Mouse (Mus musculus) hindbrain, embryonic 15.5 days (tissue): ENCODE results near the gene Nprl3. TPM values are rescaled to one million over a fixed set of nuclear protein-coding genes. Genes with fewer than 3 reads are reported as not detected.

Experiments used
- ATAC-seq: fragments of 200-750 bp; cut with Nextera tagmentation; 2 replicates; pipeline ENCODE4 v1.8.0; 2017; ENCODE audit warnings: low read depth, moderate number of reproducible peaks, moderate TSS enrichment; ENCODE audit not compliant: low FRiP score
- H3K27ac ChIP-seq: fragments of 300-500 bp; sonication (generic); replicated peaks from 2 replicates; pipeline ENCODE4 v1.5.1; 2015; ENCODE audit warnings: mild to moderate bottlenecking, inconsistent platforms
- H3K27me3 ChIP-seq: fragments of 300-500 bp; sonication (generic); 2 replicates; pipeline ENCODE4 v1.6.1; 2015; ENCODE audit warnings: control low read depth, inconsistent platforms
- H3K36me3 ChIP-seq: fragments of 300-500 bp; sonication (generic); 2 replicates; pipeline ENCODE4 v1.6.1; 2015; ENCODE audit warnings: control low read depth, inconsistent platforms
- H3K4me1 ChIP-seq: fragments of 300-500 bp; sonication (generic); replicated peaks from 2 replicates; pipeline ENCODE4 v1.6.1; 2015; ENCODE audit warnings: control low read depth, inconsistent platforms
- H3K4me2 ChIP-seq: fragments of 300-500 bp; sonication (generic); 2 replicates; pipeline ENCODE4 v1.6.1; 2015; ENCODE audit warnings: moderate library complexity, mild to moderate bottlenecking, inconsistent platforms
- H3K4me3 ChIP-seq: fragments of 300-500 bp; sonication (generic); 2 replicates; pipeline ENCODE4 v1.5.1; 2015; ENCODE audit warnings: mild to moderate bottlenecking, inconsistent platforms
- H3K9ac ChIP-seq: fragments of 300-500 bp; sonication (generic); 2 replicates; pipeline ENCODE4 v1.6.1; 2015; ENCODE audit warnings: inconsistent platforms
- H3K9me3 ChIP-seq: fragments of 300-500 bp; sonication (generic); 2 replicates; pipeline ENCODE4 v1.6.1; 2016; ENCODE audit warnings: control low read depth, inconsistent platforms
- WGBS: fragments of 180-500 bp; shearing (Covaris S2); methylation state at CpG from one replicate; pipeline ENCODE4 v1.1.7; 2015; 5-methylcytosine and 5-hydroxymethylcytosine counted together
- polyA plus RNA-seq: library from polyadenylated mRNA; unstranded; fragments of >200 nt; fragmentation: Nextera tagmentation; extraction: Ambion mirVana; gene quantifications from 2 replicates; pipeline ENCODE4 v1.2.1, GENCODE M21; 2015

Nprl3 gene
- polyA plus RNA-seq, 1 experiment from 2014 or later = 43.9 TPM

DNA sequence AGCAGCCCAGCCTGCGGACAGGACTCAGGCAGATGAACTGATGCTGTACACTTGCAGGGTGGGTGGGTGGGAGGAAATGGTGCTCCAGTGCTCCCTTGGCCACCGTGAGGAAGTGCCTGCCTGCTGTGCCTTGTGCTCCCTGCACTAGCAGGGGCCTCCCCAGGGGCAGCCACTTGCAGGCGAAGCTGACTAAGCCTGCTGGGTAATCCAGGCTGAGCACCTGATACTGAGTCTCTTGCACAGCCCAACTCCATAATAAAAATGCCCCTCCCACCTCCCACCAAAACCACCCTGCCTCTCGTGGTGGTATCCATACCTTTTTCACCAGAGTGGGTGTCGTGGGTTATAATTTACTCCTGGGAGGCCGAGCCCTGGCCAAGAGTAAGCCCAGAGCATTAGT, 68.3 kb downstream of the Nprl3 start:
- no peak overlapping the region for H3K27ac ChIP-seq
- H3K4me1 ChIP-seq = no peaks in the 10 kb centered on the region
- H3K9me3 ChIP-seq = no peaks in the 10 kb centered on the region
- H3K4me3 ChIP-seq = no peak overlapping the region
- no peak overlapping the region for H3K9ac ChIP-seq
- peaks cover 4% of the 10 kb centered on the region; the same call in 1 of the 2 replicates for H3K27me3 ChIP-seq
- no peak for ATAC-seq
- H3K36me3 ChIP-seq = no peaks in the 10 kb centered on the region
- WGBS = 57% methylated on average over 6 of the region's 6 CpGs
- H3K4me2 ChIP-seq = no peak overlapping the region

DNA sequence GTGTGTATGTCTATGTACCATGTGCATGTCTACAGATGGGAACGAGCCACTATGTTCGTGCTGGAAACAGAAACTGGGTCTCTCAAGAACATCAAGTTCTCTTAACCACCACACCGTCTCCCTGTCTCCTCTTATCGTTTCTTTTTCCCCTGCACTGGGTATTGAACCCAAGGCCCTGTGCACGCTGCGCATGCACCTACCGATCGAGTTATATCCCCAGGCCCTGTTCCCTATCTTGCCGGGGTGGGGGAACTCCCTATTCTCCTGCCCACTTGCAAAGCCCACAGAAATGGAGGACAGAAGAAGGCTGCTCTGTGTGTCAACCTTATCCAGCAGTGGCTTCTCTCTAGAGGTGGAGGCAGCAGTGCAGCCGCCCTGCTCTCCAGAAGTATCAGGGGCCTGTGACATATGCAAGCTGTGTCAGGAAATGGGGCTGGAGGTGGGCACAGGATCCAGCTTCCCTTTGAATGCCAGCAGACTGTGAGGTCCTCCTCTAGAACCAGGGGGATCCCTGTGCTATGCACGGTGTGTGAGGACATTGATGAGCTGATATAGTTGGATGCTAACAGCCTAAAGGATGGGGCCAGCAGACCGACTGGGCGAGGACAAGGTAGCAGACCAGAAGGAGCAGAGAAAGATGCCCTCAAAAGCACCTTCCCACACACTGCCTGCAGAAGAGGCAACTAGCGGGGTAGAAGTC, 69.1 kb downstream of the Nprl3 start:
- no peak overlapping the region for H3K27ac ChIP-seq
- H3K4me1 ChIP-seq = no peaks in the 10 kb centered on the region
- H3K27me3 ChIP-seq = peaks cover 2% of the 10 kb centered on the region; the same call in 1 of the 2 replicates
- H3K9ac ChIP-seq = no peak overlapping the region
- H3K36me3 ChIP-seq = no peaks in the 10 kb centered on the region
- WGBS = 74% methylated on average over 14 of the region's 14 CpGs
- ATAC-seq = no peak
- no peak overlapping the region for H3K4me2 ChIP-seq
- no peak overlapping the region for H3K4me3 ChIP-seq
- no peaks in the 10 kb centered on the region for H3K9me3 ChIP-seq

GRCm38 (mm10) chr11:32197766-32198165, 69.7 kb downstream of the Nprl3 start:
- Histone ChIP-seq H3K4me3 (no peak overlapping the region), H3K27me3 (no peaks in the 10 kb centered on the region), H3K9ac (no peak overlapping the region), H3K4me1 (no peaks in the 10 kb centered on the region), H3K27ac (no peak overlapping the region), H3K4me2 (no peak overlapping the region), H3K36me3 (no peaks in the 10 kb centered on the region), H3K9me3 (no peaks in the 10 kb centered on the region)
- WGBS = 56% methylated on average over 3 of the region's 3 CpGs
- no peak for ATAC-seq

DNA sequence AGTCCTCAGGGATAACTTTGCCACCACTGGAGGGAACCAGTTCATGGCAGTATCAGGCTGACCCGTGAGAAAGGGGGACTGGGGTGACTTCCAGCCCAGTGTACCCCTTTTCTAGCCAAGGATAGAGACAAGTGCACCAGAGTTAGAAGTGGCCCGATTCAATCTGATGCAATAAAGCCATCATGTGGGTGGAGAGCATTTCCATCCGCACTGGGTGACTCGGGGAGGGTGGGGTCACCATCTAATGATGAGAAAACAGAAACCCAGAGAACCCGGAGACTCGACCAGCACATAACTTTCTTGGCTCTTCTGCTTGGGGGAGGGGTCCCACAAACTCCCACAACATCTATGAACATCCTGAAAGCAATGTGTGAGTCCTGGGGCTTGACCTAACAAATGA, 70.8 kb downstream of the Nprl3 start:
- H3K27me3 ChIP-seq = no peaks in the 10 kb centered on the region
- no peak overlapping the region for H3K27ac ChIP-seq
- H3K9ac ChIP-seq = no peak overlapping the region
- H3K4me2 ChIP-seq = no peak overlapping the region
- no peak overlapping the region for H3K4me3 ChIP-seq
- ATAC-seq = no peak
- H3K36me3 ChIP-seq = no peaks in the 10 kb centered on the region
- no peaks in the 10 kb centered on the region for H3K9me3 ChIP-seq
- H3K4me1 ChIP-seq = no peaks in the 10 kb centered on the region
- WGBS = 87% methylated on average over 6 of the region's 6 CpGs

- 28% methylated on average over 11 of the region's 11 CpGs for WGBS
Measured at GRCm38 (mm10) chr11:32195867-32196540, 71.5 kb downstream of the Nprl3 start.

DNA sequence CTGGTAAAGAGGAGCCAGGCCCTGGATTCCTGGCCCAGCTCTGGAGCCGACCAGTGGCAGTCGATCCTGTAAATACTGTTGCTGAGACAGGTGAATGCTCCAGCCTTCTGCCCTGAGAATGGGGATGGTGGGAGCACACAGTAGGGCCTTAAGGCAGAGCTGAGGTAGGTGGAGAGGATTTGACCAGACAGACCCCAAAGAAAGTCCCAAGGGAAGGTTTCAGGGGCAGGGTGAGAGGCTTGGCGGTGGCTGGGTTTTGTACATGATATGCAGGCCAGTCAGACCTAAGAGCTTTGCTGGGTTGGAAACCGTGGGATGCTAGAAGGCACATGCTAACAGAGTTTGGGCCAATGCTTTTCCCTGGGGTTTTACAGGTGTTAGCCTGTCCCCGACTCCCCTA, 72.9 kb downstream of the Nprl3 start:
- no peak overlapping the region for H3K4me3 ChIP-seq
- ATAC-seq = no peak
- WGBS = 85% methylated on average over 5 of the region's 5 CpGs
- no peak overlapping the region for H3K9ac ChIP-seq
- H3K36me3 ChIP-seq = no peaks in the 10 kb centered on the region
- H3K27ac ChIP-seq = no peak overlapping the region
- H3K4me1 ChIP-seq = peaks cover 5% of the 10 kb centered on the region; the same call in 1 of the 2 replicates
- no peaks in the 10 kb centered on the region for H3K27me3 ChIP-seq
- H3K4me2 ChIP-seq = no peak overlapping the region
- no peaks in the 10 kb centered on the region for H3K9me3 ChIP-seq

More at GRCm38 (mm10) chr11:32195867-32196540, 71.5 kb downstream of the Nprl3 start:
- no peak overlapping the region for H3K27ac ChIP-seq
- no peak for ATAC-seq
- H3K27me3 ChIP-seq = no peaks in the 10 kb centered on the region
- no peaks in the 10 kb centered on the region for H3K4me1 ChIP-seq
- H3K9ac ChIP-seq = no peak overlapping the region
- no peak overlapping the region for H3K4me3 ChIP-seq
- H3K4me2 ChIP-seq = no peak overlapping the region
- no peaks in the 10 kb centered on the region for H3K9me3 ChIP-seq
- no peaks in the 10 kb centered on the region for H3K36me3 ChIP-seq

DNA sequence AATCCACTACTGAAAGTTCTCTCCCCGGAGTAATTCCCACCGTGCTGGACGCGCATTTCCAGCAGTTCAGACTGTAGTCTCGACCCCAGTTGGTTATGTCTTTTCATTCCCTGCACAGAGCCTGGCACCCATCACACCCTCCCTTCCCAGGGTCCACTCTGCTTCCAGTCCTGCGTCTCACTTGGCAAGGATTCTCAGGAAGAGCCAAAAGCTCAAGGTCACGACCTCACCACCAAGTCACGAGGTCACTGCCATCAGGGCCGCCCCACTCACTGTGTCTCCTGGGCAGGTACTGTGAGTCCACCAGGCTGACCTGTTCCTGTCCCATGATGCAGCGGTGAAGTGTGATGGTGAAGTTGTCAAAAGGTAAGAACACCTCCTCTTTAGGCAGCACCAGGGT, 73.4 kb downstream of the Nprl3 start:
- H3K27ac ChIP-seq = no peak overlapping the region
- no peaks in the 10 kb centered on the region for H3K27me3 ChIP-seq
- no peak for ATAC-seq
- no peaks in the 10 kb centered on the region for H3K9me3 ChIP-seq
- H3K36me3 ChIP-seq = no peaks in the 10 kb centered on the region
- WGBS = 82% methylated on average over 10 of the region's 10 CpGs
- H3K4me1 ChIP-seq = peaks cover 5% of the 10 kb centered on the region; the same call in 1 of the 2 replicates
- H3K4me2 ChIP-seq = no peak overlapping the region
- H3K9ac ChIP-seq = no peak overlapping the region
- H3K4me3 ChIP-seq = no peak overlapping the region

GRCm38 (mm10) chr11:32193156-32193555, 74.4 kb downstream of the Nprl3 start:
- no peak for ATAC-seq
- 91% methylated on average over 10 of the region's 10 CpGs for whole genome bisulfite sequencing

DNA sequence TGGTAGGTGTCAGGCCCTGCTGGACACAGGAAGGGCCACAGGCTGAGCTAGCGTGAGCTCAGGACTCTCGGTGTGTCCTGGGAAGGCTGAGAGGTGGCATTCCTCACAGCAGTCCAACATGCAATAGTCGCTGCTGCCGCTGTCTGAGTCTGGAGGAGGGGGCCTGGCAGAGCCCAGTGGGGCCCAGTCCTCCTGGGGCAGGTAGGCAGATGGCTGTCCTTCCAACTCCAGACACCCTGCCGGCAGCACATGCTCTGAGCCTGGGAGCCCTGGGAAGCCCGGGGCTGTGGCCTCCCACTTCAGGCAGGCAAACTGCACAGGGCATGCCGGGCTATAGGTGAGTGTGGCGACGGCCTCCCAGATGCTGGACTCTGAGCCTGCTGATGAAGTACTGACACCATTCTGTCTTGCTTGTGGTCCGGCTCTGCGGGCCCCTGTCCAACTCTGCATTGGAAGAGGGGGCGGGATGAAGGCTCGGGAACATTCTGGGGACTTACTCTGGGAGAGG, 76.8 kb downstream of the Nprl3 start:
- H3K27me3 ChIP-seq = no peaks in the 10 kb centered on the region
- no peaks in the 10 kb centered on the region for H3K36me3 ChIP-seq
- no peak overlapping the region for H3K4me3 ChIP-seq
- no peak overlapping the region for H3K27ac ChIP-seq
- no peak overlapping the region for H3K4me2 ChIP-seq
- H3K9me3 ChIP-seq = no peaks in the 10 kb centered on the region
- no peak for ATAC-seq
- WGBS = 75% methylated on average over 13 of the region's 13 CpGs
- H3K9ac ChIP-seq = no peak overlapping the region
- peaks cover 5% of the 10 kb centered on the region; the same call in 1 of the 2 replicates for H3K4me1 ChIP-seq

More at GRCm38 (mm10) chr11:32193156-32193555, 74.4 kb downstream of the Nprl3 start:
- no peak overlapping the region for H3K4me3 ChIP-seq
- H3K9ac ChIP-seq = no peak overlapping the region
- no peaks in the 10 kb centered on the region for H3K9me3 ChIP-seq
- peaks cover 5% of the 10 kb centered on the region; the same call in 1 of the 2 replicates for H3K4me1 ChIP-seq
- no peak overlapping the region for H3K4me2 ChIP-seq
- no peaks in the 10 kb centered on the region for H3K27me3 ChIP-seq
- H3K27ac ChIP-seq = no peak overlapping the region
- no peaks in the 10 kb centered on the region for H3K36me3 ChIP-seq

DNA sequence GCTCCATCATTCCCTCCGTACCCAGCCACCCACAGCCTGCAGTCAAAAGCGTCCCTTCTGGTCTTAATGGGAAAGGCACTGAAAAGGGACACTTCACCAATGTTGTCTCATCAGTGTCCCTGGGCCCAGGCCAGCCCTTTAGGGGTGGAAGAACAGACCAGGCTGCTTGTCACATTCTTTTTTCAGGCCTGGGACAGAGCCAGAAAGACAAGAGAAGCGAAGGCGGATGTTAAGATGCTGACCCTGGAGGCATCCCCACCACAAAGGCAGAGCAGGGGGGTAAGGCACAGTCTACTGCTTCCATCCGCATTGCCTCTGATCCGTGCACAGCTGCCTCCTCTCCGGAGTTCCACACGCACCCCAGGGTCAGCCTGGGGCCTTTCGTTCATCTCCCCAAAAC, 77.4 kb downstream of the Nprl3 start:
- H3K9ac ChIP-seq = no peak overlapping the region
- no peaks in the 10 kb centered on the region for H3K36me3 ChIP-seq
- H3K4me1 ChIP-seq = peaks cover 5% of the 10 kb centered on the region; the same call in 1 of the 2 replicates
- 64% methylated on average over 9 of the region's 9 CpGs for WGBS
- no peaks in the 10 kb centered on the region for H3K27me3 ChIP-seq
- no peak overlapping the region for H3K4me3 ChIP-seq
- H3K27ac ChIP-seq = no peak overlapping the region
- no peaks in the 10 kb centered on the region for H3K9me3 ChIP-seq
- peak; percentile 24; the same call in 1 of the 2 replicates for ATAC-seq
- no peak overlapping the region for H3K4me2 ChIP-seq

- Histone ChIP-seq H3K9ac (no peak overlapping the region), H3K4me2 (no peak overlapping the region), H3K36me3 (no peaks in the 10 kb centered on the region), H3K4me3 (no peak overlapping the region), H3K9me3 (no peaks in the 10 kb centered on the region), H3K27me3 (no peaks in the 10 kb centered on the region), H3K27ac (no peak overlapping the region), H3K4me1 (peaks cover 5% of the 10 kb centered on the region; the same call in 1 of the 2 replicates)
- ATAC-seq = no peak
- 62% methylated on average over 5 of the region's 5 CpGs for WGBS
Measured at GRCm38 (mm10) chr11:32189434-32189833, 78.1 kb downstream of the Nprl3 start.

GRCm38 (mm10) chr11:32188881-32189280, 78.6 kb downstream of the Nprl3 start:
- no peaks in the 10 kb centered on the region for H3K36me3 ChIP-seq
- ATAC-seq = no peak
- no peak overlapping the region for H3K9ac ChIP-seq
- H3K4me1 ChIP-seq = peaks cover 5% of the 10 kb centered on the region; the same call in 1 of the 2 replicates
- no peak overlapping the region for H3K27ac ChIP-seq
- no peak overlapping the region for H3K4me3 ChIP-seq
- no peaks in the 10 kb centered on the region for H3K27me3 ChIP-seq
- 84% methylated on average over 12 of the region's 12 CpGs for WGBS
- no peak overlapping the region for H3K4me2 ChIP-seq
- H3K9me3 ChIP-seq = no peaks in the 10 kb centered on the region
